Mouse (Mus musculus): ENCODE results near the gene Kcnab1. TPM values are rescaled to one million over a fixed set of nuclear protein-coding genes. Genes with fewer than 3 reads are reported as not detected.

Gene Kcnab1
- polyA plus RNA-seq, 1 experiment from 2014 or later = 1.6 TPM

DNA sequence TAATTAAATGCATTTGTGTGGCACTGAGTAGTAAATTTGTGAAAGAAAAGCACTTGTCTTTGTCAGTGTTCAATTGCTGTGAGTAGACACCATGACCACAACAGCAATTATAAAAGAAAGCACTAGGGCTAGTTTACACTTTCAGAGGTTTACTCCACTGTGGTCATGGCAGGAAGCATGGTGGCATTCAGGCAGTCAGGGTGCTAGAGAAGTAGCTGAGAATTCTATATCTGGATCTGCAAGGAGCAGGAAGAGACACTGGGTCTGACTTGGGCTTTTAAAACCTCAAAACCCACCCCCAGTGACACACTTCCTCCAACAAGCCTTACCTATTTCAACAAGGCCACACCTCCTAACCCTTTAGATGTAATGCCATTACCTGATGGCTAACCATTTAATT, 307.4 kb downstream of the Kcnab1 start:
- H3K4me2 ChIP-seq (ENCODE audit: low read depth, low read length) = no peak overlapping the region
- no peaks in the 10 kb centered on the region for H3K36me3 ChIP-seq (ENCODE audit: control insufficient read depth, insufficient read depth)
- no peak overlapping the region for H3K27ac ChIP-seq (ENCODE audit: low read length)
- no peaks in the 10 kb centered on the region for H3K27me3 ChIP-seq (ENCODE audit: control insufficient read depth, insufficient read depth, low read length)
- H3K9me3 ChIP-seq (replicated peaks; ENCODE audit: control insufficient read depth, low read length) = 0 out of 2 replicates have a peak, but pooled peaks cover 2% of the 10 kb centered on the region
- H3K4me3 ChIP-seq (ENCODE audit: low read length) = no peak overlapping the region
- H3K4me1 ChIP-seq (ENCODE audit: control insufficient read depth, insufficient read depth, low read length) = no peaks in the 10 kb centered on the region
- no peak for ATAC-seq (replicated peaks; ENCODE audit: extremely low read depth, insufficient read depth, low FRiP score)
- H3K9ac ChIP-seq (ENCODE audit: low read length) = no peak overlapping the region

DNA sequence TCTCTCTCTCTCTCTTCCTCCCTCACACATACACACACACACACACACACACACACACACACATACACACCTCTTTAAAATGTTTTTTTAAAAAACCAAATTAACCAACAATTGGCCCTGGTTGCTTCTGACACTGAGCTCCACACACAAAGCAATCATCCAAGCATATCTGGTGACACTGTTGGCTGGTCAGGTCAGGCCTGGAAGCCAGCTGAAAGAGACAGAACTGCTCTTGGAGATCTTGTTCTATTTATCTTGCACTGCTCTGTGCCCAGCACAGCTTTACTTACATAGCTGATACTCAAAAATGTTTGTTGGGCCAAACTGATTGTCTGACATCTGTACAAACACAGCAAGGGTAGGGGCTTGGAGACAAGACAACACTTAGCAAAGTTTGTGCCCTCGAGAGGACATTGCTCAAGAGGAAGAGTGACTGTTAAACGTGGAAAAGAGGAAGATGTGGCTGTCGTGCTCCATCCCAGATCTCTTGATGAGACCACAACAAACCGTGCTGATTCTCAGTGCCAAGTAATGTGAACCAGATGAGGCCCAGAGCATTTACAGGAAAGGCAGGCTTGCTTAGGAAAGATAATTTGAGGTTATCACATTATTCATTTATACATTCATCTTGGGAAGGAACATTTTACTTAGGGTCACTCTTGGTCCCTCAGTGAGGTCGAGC, 308.9 kb downstream of the Kcnab1 start:
- Histone ChIP-seq H3K9ac (ENCODE audit: low read length) (no peak overlapping the region), H3K27me3 (ENCODE audit: control insufficient read depth, insufficient read depth, low read length) (no peaks in the 10 kb centered on the region), H3K27ac (ENCODE audit: low read length) (no peak overlapping the region), H3K4me3 (ENCODE audit: low read length) (no peak overlapping the region), H3K4me1 (ENCODE audit: control insufficient read depth, insufficient read depth, low read length) (no peaks in the 10 kb centered on the region), H3K9me3 (replicated peaks; ENCODE audit: control insufficient read depth, low read length) (no peaks in the 10 kb centered on the region), H3K36me3 (ENCODE audit: control insufficient read depth, insufficient read depth) (no peaks in the 10 kb centered on the region), H3K4me2 (ENCODE audit: low read depth, low read length) (no peak overlapping the region)
- no peak for ATAC-seq (replicated peaks; ENCODE audit: extremely low read depth, insufficient read depth, low FRiP score)
- 47% methylated on average over 5 of the region's 5 CpGs for WGBS

DNA sequence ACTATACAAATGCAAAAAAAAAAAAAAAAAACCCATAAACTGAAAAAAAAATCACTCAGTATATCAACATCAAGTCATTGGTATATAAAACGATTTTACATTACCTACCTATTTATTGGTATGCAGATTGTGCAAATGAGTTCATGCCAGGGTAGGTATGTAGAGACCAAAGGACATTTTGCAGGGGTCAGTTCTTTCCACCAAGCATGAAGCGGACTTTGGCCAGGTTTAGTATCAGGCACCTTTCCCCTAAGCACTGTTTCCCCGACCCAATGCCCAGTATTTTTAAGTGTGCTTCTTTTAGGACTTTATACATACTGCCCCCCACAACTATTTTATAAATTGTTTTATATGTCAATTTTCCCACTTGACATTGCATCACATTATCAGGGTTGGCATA, 310.5 kb downstream of the Kcnab1 start:
- Histone ChIP-seq H3K27ac (ENCODE audit: low read length) (no peak overlapping the region), H3K4me3 (ENCODE audit: low read length) (no peak overlapping the region), H3K9me3 (replicated peaks; ENCODE audit: control insufficient read depth, low read length) (no peaks in the 10 kb centered on the region), H3K27me3 (ENCODE audit: control insufficient read depth, insufficient read depth, low read length) (no peaks in the 10 kb centered on the region), H3K36me3 (ENCODE audit: control insufficient read depth, insufficient read depth) (no peaks in the 10 kb centered on the region), H3K4me1 (ENCODE audit: control insufficient read depth, insufficient read depth, low read length) (no peaks in the 10 kb centered on the region), H3K9ac (ENCODE audit: low read length) (no peak overlapping the region), H3K4me2 (ENCODE audit: low read depth, low read length) (no peak overlapping the region)
- 86% methylated on average over 3 of the region's 3 CpGs for WGBS
- ATAC-seq (replicated peaks; ENCODE audit: extremely low read depth, insufficient read depth, low FRiP score) = no peak
